Mouse (Mus musculus) cerebellum, adult (tissue): Measurements from ENCODE around the gene Wdr4.
"Not testable (repeated sequence)": the region's sequence is repeated elsewhere in the genome, so short reads cannot be mapped to it uniquely, and the experiment has no call there.

Experiments
- ATAC-seq: cut with Nextera tagmentation; 2 replicates; pipeline ENCODE4 v1.9.2; 2017; ENCODE audit warnings: mild to moderate bottlenecking, moderate library complexity, mixed read lengths; ENCODE audit not compliant: insufficient number of reproducible peaks, low FRiP score, low TSS enrichment

Wdr4 gene

DNA sequence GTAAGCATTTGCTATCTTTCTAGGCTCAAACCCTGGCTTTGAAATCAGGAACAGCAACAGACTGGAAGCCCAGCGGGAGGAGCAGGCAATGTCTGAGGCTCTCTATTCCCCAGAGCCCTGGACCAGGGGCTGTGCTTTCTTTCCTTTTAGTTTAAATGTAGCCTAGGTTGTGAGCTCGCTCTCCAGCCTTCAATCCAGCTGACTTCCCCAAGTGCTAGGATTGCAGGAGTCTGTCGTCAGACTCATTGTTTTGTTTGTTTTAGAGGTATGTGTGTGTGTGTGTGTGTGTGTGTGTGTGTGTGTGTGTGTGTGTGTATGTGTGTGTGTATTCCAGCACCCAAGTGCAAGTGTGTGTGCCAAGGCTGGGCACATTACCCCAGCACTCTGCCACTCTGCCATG is 20.3 kb upstream of the Wdr4 start:
- ATAC-seq: no peak

DNA sequence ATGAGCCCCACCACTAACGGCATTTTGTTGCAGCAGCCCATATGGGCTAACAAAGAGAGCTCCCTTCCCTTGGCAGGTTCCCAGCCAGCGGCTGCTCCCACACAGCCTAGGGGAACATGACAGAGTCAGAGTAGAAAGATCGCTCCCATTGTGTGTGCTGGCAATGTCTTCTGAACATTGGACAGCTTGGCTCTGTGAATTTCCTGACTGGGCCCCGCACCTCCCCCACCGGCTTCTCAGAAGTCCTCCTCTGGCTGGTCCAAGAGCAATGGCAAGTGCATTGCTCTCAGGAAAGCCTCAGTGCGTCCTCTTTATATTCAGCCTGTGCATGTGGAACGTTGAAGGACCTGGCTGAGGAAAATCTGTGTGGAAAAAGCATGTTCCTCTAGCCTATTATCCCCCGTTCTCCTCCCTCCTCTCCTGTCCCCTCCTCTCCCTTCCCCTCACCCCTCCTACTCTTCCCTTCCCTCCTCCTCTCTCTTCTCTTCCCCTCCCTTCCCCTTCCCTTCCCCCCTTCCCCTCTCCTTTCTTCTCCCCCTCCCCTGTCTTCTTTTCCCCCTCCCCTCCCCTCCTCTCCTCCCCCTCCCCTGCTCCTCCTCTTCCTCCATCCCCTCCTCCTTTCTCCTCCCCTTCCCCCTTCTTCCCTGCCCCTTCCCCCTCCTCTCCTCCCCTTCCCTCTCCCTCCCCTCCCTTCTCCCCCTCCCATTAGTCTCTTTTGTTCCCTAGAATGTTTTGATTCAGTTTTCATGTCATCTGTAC is 16.3 kb upstream of the Wdr4 start:
- ATAC-seq: no peak

DNA sequence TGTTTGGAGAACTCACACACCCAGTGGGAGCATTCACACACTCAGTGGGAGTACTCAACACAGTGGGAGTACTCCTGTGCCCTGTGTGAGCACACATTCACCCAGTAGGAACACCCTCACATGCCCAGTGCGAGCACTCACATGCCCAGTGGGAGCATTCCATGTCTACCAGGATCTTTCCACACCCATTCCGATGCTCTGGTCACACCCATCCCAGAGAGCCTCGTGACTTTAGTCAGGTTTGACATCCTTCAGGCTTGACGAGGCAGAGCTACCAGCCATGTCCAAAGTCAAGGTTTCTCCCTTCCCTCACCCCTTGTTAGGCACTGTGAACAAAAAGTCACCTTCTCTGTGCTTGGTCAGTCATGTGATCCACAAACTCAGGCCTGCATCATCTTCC is 15.6 kb upstream of the Wdr4 start:
- no peak for ATAC-seq

DNA sequence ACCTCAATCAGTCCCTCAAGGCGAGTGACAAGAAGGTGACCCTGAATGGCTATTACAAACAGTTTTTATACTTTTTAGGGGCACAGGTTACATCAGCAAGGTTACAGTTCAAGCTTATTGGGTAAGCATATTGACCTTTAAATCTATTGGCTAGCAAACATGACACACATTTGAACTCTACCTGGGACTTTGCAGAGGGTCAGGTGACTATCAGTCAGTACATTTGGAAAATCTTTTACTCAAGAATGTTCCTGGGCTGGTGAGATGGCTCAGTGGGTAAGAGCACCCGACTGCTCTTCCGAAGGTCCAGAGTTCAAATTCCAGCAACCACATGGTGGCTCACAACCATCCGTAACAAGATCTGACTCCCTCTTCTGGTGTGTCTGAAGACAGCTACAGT is 12.6 kb upstream of the Wdr4 start:
- ATAC-seq: not testable (repeated sequence)

DNA sequence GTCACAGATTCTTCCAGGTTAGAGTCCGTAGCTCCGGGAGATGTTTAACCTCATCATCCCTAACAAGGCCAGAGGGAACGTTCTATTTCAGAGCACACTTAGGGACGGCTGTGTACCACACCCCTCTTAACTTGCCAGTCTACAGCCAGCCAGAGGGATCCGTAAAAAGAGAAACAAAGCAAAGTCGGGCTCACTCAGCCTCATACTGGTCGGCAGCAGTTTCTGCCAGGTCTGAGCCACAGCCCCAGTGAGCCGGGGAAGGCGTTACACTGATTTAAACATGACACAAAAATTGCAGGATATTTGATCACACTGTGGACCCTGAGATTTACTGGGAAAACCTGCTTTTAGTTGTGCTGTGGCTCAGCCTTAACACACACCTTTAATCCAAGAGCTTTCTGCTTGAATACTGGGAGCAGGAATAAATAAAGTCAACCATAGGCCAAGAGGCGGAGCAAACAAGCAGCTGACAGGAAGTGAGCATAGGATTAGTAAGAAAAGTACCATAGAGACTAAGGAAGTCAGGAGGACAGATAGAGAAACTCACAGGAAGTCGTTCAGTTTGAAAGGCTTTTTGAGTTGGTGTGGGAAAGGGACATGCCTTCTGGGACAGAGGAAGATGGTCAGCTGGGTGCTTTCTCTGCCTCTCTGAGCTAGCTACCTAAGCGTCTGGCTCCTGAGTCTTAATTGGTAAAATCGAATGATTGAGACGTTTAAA is 11.8 kb upstream of the Wdr4 start:
- ATAC-seq: no peak

DNA sequence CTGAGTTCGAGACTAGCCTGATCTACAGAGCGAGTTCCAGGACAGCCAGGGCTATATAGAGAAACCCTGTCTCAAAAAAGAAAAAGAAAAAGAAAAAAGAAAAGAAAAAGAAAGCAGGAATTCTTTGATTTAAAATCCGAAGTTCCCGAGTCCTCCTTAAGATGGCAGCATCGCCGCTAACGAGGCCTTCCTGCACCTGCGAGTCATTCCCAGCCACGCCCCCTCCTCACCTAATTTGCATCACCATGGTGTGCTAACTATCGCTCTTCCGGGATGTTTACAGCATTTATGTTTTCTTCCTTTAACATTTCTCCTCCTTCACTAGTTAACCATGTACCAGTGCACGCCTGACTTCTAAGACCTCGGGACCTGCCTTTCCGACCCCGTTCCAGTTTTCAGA is 9.5 kb upstream of the Wdr4 start:
- ATAC-seq: no peak

DNA sequence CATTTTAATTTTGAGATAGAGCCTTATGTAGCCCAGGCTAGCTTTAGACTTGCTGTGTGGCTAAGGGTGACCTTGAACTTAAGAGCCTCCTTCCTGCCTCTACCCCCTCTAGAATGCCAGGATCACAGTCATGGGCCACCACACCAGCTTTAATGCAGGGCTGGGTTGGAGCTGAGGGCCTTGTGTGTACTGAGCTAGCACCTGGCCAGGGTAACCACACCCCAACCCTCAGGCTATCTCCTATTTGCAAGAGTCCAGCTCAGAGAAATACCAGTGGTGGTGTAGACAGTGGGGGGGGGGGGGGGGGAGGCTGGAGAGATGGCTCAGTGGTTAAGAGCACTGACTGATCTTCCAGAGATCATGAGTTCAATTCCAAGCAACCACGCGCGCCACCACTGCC is 6.0 kb upstream of the Wdr4 start:
- no peak for ATAC-seq

DNA sequence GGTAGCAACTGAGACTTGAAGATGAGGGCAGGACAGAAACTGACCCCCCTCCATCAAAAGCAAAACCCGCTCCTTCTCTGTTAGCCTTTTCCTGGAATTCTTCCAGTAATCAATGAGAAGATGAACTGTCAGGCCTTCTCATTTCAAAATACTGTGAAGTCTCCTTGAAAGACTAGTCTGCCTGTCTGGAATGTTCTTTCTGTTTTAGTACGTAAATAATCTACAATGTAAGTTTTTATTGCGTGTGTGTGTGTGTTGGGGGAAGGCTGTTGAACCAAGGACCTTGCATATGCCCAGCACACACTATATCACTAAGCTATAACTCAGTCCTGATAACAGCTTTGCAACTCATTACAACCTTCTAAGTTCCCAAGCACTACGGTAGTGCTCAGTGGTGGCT is 5.3 kb upstream of the Wdr4 start:
- no peak for ATAC-seq

DNA sequence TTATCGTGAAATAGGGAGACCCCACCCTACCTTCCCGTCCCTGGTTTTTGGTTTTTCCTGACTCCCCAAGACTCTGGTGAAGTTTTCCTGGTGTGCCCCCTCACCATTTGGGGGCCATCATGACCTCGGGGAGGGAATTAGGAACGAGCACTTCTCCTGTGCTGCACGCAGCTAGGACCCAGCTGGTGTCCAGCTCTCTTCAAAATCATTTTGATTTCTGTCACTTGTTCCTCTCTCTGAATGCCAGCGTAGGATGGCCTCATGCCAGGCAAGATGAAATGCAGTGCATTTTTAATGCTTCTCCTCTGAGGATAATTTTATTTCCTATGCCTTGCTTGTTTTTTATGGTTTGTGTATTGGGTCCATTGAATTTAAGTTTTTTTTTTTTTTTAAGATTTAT is 2.2 kb upstream of the Wdr4 start:
- ATAC-seq: no peak

DNA sequence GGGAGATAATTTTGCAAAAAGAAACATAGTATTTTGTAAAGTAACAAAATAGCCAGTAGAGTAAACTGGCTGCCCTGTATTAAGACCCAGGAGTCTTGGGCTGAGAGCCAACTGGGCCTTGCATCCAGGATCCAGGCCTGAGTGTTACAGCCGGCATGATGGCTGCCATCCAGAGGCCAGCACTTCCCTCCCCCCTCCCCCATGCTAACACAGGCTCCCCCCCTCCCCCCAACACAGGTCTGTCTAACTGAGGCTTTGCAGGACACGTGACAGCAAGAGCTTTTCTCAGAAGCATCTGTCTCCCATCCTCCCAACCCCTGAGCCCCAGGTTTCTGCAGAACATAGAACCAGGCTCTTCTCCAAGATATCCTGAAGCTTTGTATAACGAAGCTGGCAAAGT is 1.1 kb upstream of the Wdr4 start:
- peak; percentile 20; the same call in 1 of the 2 replicates for ATAC-seq

DNA sequence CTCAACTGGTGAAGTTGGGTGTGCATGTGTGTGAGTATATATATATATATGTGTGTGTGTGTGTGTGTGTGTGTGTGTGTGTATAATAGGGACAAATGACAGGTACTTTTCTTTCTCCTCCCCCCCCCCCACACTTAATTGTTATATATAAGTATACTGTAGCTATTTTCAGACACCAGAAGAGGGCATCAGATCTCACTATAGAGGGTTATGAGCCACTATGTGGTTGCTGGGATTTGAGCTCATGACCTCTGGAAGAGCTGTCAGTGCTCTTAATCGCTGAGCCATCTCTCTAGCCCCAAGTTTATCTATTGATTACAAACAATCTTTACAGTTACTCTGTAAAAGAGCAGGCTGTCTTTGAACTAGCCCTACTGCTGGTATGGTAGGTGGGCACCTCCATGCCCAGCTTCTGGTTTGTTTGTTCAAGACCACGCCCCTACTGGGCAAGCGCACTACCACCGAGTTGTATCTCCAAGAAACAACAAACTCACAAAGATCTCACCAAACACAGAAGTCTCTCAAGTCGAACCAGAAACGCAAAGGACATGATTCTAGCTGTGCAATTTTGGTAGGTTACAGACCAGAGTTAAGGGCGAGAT is 335 bp downstream of the Wdr4 start:
- peak; percentile 29 for ATAC-seq

DNA sequence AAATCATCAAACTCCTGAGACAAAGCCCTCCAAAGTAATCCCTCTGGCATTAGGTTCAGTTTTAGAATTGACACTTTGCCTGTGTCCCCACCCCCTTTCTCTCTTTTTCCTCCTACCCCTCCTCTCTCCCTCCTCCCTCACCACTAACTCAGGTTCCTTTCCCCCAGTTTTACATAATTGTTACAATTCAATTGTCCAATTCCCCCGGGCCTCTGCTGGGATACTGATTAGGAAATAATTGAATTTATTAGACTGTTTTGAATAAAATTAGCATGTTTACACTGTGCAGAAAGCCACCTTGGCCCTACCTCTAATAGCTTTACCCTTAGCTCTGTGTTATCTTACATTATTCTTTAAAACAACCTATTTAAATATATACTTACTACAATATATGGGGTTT is 5.1 kb downstream of the Wdr4 start:
- ATAC-seq: no peak

DNA sequence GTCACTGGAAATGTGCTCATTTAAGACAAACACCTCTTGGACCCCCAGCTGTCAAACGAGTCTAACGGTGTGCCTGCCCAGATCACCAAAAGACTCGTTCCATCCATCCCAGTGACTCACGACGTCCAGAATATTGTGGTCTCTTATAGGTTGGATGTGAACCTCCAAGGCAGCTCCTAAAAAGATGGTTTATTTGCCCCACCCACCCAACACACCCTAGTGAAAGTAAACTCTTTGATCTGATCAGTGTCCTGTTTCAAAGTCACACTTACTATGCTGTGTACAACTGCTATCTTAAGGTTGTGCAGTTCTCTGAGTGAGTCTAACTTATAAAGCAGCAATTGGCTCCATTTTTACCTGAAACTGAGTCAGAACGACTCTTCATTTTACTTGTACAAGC is 7.2 kb downstream of the Wdr4 start:
- ATAC-seq: no peak

DNA sequence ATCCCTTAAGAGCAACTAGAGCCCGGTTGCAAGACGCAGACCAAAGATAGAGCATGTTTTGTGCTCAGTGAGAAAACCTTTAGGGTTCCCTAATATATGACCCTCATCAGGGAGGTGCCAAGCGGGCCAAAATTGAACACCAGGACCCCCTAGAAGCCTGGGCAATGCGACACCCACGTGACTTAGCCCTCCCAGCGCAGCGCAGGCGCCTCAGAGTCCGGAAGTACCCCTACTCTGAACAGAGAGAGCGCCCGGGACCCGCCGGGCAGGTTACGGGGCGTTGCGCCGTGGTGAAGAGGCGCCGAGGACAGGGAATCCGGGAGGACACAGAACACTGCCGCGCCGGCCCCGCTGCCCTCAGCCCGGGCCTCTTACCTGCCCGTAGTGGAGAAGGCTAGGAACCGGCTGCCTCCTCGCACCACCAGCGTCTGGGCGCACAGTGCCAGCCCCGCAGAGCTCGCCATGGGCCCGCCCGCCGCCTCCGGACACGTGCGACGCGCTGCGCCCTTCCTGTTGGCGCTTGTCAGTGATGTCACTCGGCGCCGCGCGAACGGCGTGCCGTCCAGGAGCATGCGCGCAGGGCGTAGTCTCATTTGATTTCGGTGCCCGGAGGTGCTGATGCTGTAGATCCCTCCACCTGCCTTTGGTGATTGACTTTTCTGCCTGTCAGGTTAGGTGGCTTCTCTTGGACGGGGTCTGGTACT is 7.8 kb downstream of the Wdr4 start:
- ATAC-seq: peak; percentile 89

DNA sequence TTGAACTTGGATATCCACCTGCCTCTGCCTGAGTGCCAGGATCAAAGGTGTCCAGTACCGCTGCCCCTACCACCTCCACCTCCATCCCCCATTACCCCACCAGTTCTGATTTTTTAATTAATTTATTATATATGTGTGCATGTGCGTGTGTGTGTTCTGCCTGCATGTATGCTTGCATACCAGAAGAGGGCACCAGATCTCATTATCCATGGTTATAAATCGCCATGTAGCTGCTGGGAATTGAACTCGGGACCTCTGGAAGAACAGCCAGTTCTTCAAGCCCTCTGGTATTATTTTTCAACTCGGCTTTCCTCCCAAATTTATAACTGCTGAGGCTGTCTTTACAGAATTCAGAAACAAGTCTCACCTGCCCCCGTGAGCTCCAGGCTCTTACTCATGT is 8.8 kb downstream of the Wdr4 start:
- no peak for ATAC-seq

DNA sequence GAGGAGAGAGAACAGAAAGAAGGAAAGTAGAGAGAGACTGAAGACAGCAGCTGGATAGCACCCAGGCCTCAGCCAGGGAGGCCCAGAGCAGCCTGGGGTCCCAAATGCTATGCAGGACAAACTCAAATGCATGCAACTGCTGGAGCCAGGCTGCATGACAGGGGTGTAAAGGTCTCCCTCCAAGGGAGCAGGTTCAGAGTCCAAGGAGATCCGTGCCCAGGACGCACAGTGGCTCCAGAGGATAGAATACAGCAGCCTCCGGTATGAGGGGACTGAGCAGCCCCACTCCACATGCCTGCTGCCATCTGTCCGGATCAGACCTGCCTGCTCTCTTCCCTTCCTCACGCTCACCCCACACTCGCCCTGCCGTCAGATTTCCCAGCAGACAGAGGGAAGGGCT is 13.5 kb downstream of the Wdr4 start:
- ATAC-seq: no peak

DNA sequence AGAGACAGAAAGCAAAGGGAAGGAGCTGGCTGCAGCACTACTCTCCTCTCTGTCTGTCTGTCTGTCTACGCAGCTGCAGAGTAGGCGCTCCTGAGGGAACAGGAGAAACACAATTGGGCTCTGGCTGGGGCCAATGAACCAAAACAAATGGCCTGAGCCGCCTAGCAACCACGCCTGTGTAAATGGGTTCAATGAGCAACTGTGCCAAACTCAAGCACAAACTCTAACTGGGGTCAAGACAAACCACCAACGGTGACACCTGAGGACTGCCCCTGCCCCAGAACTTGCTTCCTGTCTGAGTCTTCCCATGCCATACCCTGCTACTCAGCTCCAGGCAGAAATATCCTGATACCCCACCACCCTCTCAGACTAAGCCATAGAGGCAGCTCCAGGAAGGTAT is 14.8 kb downstream of the Wdr4 start:
- ATAC-seq: no peak

DNA sequence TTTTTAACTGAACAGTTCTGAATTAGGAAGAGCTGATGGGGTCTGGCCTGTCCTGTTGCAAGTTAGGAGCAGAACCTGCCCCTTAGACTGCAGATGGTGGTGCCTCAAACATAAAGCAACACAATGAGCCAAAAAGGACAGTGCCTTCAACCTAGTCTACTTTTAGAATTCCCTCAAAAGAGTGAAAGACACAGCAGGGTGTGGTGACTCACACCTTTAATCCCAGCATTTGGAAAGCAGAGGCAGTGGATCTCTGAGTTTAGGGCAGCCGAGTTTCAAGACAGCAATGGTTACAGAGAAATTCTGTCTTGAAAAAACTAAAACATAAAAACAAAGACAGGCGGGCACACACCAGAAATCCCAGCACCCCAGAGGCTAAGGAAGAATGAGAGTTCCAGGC is 15.8 kb downstream of the Wdr4 start:
- no peak for ATAC-seq

DNA sequence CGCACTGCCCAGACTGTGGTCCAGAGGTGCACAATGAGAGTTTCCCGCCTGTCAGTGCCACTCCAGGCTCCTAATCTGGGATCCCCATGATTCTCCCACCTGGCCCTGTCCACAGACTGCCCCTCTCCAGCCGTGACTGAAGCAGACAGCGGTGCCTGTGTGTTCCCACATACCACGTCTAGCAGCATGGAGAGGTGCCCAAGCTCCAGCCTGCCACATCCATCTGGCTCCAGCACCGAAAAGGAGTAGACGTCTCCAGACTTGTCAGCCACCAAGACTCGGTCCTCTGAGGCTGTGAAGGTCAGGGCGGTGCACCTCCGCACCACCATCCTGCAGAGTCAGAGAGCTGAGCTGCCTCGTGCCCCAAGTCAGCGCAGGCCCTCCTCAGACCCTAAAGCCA is 16.4 kb downstream of the Wdr4 start:
- ATAC-seq: no peak

DNA sequence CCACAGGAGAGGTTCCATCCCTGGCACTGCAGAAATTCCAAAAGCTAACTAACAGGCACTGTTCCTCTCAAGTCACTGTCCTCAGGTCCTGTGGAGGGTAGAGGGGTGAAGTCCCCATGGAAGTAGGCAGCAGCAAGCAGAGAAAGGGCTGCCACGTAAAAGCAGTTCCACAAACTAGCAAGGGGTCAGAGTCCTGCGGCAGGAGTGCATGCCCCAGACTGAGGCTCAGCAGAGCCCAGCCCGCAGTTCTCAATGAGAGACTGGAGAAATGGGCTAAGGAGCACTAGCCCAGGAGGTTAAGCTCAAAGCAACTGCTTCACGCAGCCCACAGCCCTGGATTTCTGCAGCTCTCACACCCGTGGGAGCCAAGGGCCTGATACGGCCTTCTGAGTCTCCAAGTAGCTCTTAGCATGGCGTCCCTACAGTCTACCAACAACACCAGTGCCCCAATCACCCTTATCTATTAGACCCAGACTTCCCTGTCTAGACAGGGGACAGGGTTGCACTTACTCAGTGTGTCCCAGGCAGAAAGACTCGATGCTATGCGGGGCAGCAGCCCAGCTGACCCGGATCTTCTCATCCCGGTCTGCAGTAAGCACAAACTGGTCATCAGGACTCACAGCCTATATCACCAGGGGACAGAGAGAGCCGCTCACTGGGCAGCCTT is 17.4 kb downstream of the Wdr4 start:
- no peak for ATAC-seq

DNA sequence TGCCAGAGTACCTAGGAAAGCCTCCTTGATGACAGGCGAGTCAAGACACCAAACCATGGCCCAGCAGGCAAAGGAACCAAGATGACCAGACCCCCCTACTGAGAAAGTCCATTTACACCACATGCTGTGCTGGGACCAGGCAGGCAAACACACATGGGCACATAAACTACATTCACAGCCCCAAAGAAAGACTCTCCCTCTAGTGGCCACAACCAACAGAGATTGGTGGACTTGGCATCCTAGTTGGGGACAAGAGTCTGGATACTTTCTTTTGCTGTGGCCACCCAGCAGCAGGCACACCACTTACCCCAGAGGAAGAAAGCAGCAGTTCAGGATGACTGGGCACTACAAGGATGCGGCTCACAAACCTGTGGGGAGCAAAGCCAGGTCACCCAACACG is 18.9 kb downstream of the Wdr4 start:
- no peak for ATAC-seq
